Mouse (Mus musculus) liver, embryonic 15.5 days (tissue): Measurements from ENCODE around the gene Stk38. TPM values are rescaled to one million over a fixed set of nuclear protein-coding genes. Genes with fewer than 3 reads are reported as not detected.

ENCODE experiments used
- ATAC-seq: fragments of 200-750 bp; cut with Nextera tagmentation; 2 replicates; pipeline ENCODE4 v1.8.0; 2017; ENCODE audit warnings: moderate number of reproducible peaks, mild to moderate bottlenecking, moderate library complexity; ENCODE audit not compliant: insufficient read depth
- H3K27ac ChIP-seq: fragments of 300-500 bp; sonication (generic); replicated peaks from 2 replicates; pipeline ENCODE4 v1.5.1; 2015; ENCODE audit warnings: mild to moderate bottlenecking, inconsistent platforms
- H3K27me3 ChIP-seq: fragments of 300-500 bp; sonication (generic); 2 replicates; pipeline ENCODE4 v1.6.1; 2015; ENCODE audit warnings: mild to moderate bottlenecking, inconsistent platforms
- H3K36me3 ChIP-seq: fragments of 300-500 bp; sonication (generic); replicated peaks from 2 replicates; pipeline ENCODE4 v1.6.1; 2015; ENCODE audit warnings: moderate library complexity, mild to moderate bottlenecking, inconsistent platforms
- H3K4me1 ChIP-seq: fragments of 300-500 bp; sonication (generic); replicated peaks from 2 replicates; pipeline ENCODE4 v1.6.1; 2015; ENCODE audit warnings: inconsistent platforms
- H3K4me2 ChIP-seq: fragments of 300-500 bp; sonication (generic); 2 replicates; pipeline ENCODE4 v1.6.1; 2015; ENCODE audit warnings: moderate library complexity, mild to moderate bottlenecking, inconsistent platforms
- H3K4me3 ChIP-seq: fragments of 300-500 bp; sonication (generic); replicated peaks from 2 replicates; pipeline ENCODE4 v1.5.1; 2015; ENCODE audit warnings: mild to moderate bottlenecking, inconsistent platforms
- H3K9ac ChIP-seq: fragments of 300-500 bp; sonication (generic); 2 replicates; pipeline ENCODE4 v1.6.1; 2015; ENCODE audit warnings: moderate library complexity, mild to moderate bottlenecking, inconsistent platforms
- H3K9me3 ChIP-seq: fragments of 300-500 bp; sonication (generic); replicated peaks from 2 replicates; pipeline ENCODE4 v1.6.1; 2016; ENCODE audit warnings: inconsistent platforms
- WGBS: fragments of 180-500 bp; shearing (Covaris S2); methylation state at CpG from one replicate; pipeline ENCODE4 v1.1.7; 2015; ENCODE audit warnings: mixed read lengths; ENCODE audit not compliant: insufficient replicate concordance; 5-methylcytosine and 5-hydroxymethylcytosine counted together
- polyA plus RNA-seq: library from polyadenylated mRNA; unstranded; fragments of >200 nt; fragmentation: Nextera tagmentation; extraction: Ambion mirVana; gene quantifications from 2 replicates; pipeline ENCODE4 v1.2.1, GENCODE M21; 2015

Stk38 gene
- polyA plus RNA-seq, 1 experiment from 2014 or later = 41.7 TPM

DNA sequence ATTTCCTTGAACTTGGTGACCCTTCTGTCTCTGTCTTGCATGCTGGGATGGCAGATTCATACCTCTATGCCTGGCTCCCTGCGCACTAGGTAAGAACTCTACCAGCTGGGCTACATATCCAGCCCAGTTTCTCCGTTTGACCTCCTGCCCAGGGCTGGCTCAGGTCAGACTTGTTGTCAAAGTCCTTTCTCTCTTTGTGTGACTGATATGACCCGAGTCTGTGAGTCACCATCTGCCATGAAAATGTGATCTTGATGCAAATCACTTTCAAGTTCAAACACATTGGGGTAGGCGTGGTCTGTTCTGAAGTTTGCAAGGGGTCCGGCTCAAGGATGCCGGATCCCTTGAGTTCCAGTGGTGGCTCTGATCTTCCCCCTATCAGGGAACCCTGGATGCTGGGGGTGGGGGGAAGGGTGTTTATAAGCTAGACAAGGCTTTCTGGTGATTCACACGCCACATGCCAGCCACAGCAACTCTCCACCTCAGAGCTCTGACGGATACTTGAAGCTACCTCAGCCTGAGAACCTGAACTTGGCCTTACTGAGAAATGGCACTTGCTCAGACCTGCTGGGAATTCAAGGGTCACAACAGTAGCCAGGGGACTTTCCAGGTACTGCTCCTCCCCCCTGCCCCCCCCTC lies 82.7 kb downstream of the Stk38 start:
- Histone ChIP-seq H3K4me3 (no peak overlapping the region), H3K27ac (no peak overlapping the region), H3K27me3 (no peaks in the 10 kb centered on the region), H3K4me2 (no peak overlapping the region), H3K9me3 (no peaks in the 10 kb centered on the region), H3K9ac (no peak overlapping the region), H3K36me3 (no peaks in the 10 kb centered on the region), H3K4me1 (peaks cover 50% of the 10 kb centered on the region)
- ATAC-seq = no peak
- WGBS = 74% methylated on average over 8 of the region's 8 CpGs

DNA sequence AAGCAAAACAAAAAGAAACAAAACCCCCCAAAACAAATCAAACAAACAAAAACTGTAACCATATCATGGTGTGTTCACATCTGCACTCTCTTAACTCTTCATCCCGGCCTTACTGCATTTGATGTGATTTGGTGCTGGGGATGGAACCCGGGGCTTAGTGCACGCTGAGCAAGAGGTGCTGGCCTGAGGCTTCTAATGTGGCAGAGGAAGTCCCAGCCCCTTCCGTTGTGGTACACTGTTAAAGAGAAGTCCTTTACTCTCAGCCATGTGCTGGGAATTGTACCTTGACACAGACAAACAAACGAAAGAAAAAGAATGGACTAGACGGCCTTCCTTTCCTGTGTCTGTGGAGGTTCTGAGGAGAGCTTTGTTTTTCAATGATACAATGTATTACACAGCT lies 85.7 kb downstream of the Stk38 start:
- Histone ChIP-seq H3K27ac (0 out of 2 replicates have a peak overlapping the region, but pooled peaks have one; percentile 14), H3K4me3 (no peak overlapping the region), H3K4me1 (peaks cover 23% of the 10 kb centered on the region), H3K36me3 (no peaks in the 10 kb centered on the region), H3K9me3 (no peaks in the 10 kb centered on the region), H3K27me3 (no peaks in the 10 kb centered on the region), H3K9ac (no peak overlapping the region), H3K4me2 (no peak overlapping the region)
- WGBS = 20% methylated on average over 6 of the region's 6 CpGs
- no peak for ATAC-seq

DNA sequence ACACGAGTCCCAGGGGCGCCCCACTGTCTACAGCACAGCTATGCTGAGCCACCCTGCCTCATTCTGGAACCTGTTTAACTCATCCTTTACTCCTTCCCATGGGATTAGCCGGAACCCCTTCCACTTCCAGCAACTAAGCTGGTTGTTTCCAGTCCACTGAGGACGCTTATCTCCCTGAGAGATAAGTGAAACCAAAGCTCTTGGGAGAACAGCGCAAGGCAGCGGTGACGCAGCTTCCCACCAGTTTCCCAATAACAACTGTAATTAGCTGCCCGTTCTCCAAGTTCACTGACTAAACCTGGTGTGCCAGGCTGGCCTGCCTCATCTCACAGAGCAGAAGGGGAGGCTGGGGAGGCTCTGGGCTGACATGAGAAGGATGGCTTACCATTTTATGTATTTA lies 86.7 kb downstream of the Stk38 start:
- Histone ChIP-seq H3K4me3 (no peak overlapping the region), H3K4me2 (peak overlapping the region; percentile 15; the same call in 1 of the 2 replicates), H3K4me1 (0 out of 2 replicates have a peak, but pooled peaks cover 13% of the 10 kb centered on the region), H3K27me3 (no peaks in the 10 kb centered on the region), H3K36me3 (no peaks in the 10 kb centered on the region), H3K9me3 (no peaks in the 10 kb centered on the region), H3K9ac (no peak overlapping the region), H3K27ac (no peak overlapping the region)
- no peak for ATAC-seq
- 48% methylated on average over 8 of the region's 8 CpGs for whole genome bisulfite sequencing

Other genes starting within 250 kb of the Stk38 start
- gene Mapk13, start 238.7 kb downstream of the Stk38 start, polyA plus RNA-seq = 7.3 and 8.9 TPM in 2 replicates
- 74.7 and 78.4 TPM in 2 replicates for gene Brpf3, start 206.9 kb downstream of the Stk38 start, polyA plus RNA-seq
- gene Pnpla1, start 149.6 kb downstream of the Stk38 start, polyA plus RNA-seq = 0.06 and 0.13 TPM in 2 replicates
- 0.07 and 0.08 TPM in 2 replicates for gene 4930539E08Rik, start 92.7 kb downstream of the Stk38 start, polyA plus RNA-seq
- 0.25 and 0.26 TPM in 2 replicates for gene Pxt1, start 64.2 kb downstream of the Stk38 start, polyA plus RNA-seq
- gene Kctd20, start 56.0 kb downstream of the Stk38 start, polyA plus RNA-seq = 74.6 and 80.9 TPM in 2 replicates
- gene Srsf3, start 24.6 kb upstream of the Stk38 start, polyA plus RNA-seq = 204 and 215 TPM in 2 replicates
- gene Cdkn1a, start 83.0 kb upstream of the Stk38 start, polyA plus RNA-seq = 15.4 and 15.5 TPM in 2 replicates
- 7.8 and 10.0 TPM in 2 replicates for gene Rab44, start 106.2 kb upstream of the Stk38 start, polyA plus RNA-seq
- gene Cpne5, start 230.2 kb upstream of the Stk38 start, polyA plus RNA-seq = 0.05 and 0.12 TPM in 2 replicates